Mouse (Mus musculus): ENCODE measurements at regions not wholly inside any gene's neighbourhood (a gene's known extent, or its start where the extent isn't known, plus 50 kb on each side); places are given as distances from the start of the nearest gene placed in this dataset.
A peak's percentile ranks its signal among the peaks of the same experiment; 100 is the strongest.

- ChIA-PET POLR2A (no interaction called here), CTCF (no interaction called here)
- no peak for TF ChIP-seq CTCF (IDR thresholded peaks at IDR 0.05)
- ATAC-seq: no peak
- no peak for DNase-seq (ENCODE audit: low read depth, low spot score)
- H3K27me3 ChIP-seq: no peaks in the 10 kb centered on the region
- in situ Hi-C loops (cut with MboI; ENCODE audit: low pct_unique_long_range_greater_than_20kb): no loop called here
Observed at GRCm38 (mm10) chr17:52031079-52031478, 198.0 kb upstream of the Satb1 start.

- no peaks in the 10 kb centered on the region for H3K27me3 ChIP-seq
- in situ Hi-C loops (cut with MboI; ENCODE audit: low pct_unique_long_range_greater_than_20kb): no loop called here
- ChIA-PET POLR2A (no interaction called here), CTCF (no interaction called here)
- no peak for TF ChIP-seq CTCF (IDR thresholded peaks at IDR 0.05)
- DNase-seq (ENCODE audit: low read depth, low spot score) (no peak), ATAC-seq (no peak)
Observed at GRCm38 (mm10) chr17:51986920-51987319, 153.8 kb upstream of the Satb1 start.

- ChIA-PET CTCF (no interaction called here), POLR2A (no interaction called here)
- no peak for DNase-seq (ENCODE audit: low read depth, low spot score)
- H3K27me3 ChIP-seq: no peaks in the 10 kb centered on the region
- in situ Hi-C loops (cut with MboI; ENCODE audit: low pct_unique_long_range_greater_than_20kb): no loop called here
- TF ChIP-seq CTCF (IDR thresholded peaks at IDR 0.05): no peak
- ATAC-seq: no peak
Observed at GRCm38 (mm10) chr17:51986212-51986611, 153.1 kb upstream of the Satb1 start.

- in situ Hi-C loops (cut with MboI; ENCODE audit: low pct_unique_long_range_greater_than_20kb): no loop called here
- ATAC-seq: no peak
- DNase-seq (ENCODE audit: low read depth, low spot score): no peak
- POLR2A ChIA-PET: no interaction called here
- TF ChIP-seq CTCF (IDR thresholded peaks at IDR 0.05): no peak
- CTCF ChIA-PET: no interaction called here
- H3K27me3 ChIP-seq: peaks cover 3% of the 10 kb centered on the region
Observed at GRCm38 (mm10) chr17:51979126-51979525, 146.0 kb upstream of the Satb1 start.

GRCm38 (mm10) chr17:51971444-51971843 lies 138.4 kb upstream of the Satb1 start:
- in situ Hi-C loops (cut with MboI; ENCODE audit: low pct_unique_long_range_greater_than_20kb): no loop called here
- CTCF ChIA-PET: interaction anchor here (2.8 kb wide), 1 partner anchor 9 kb away, joined by 7 read pairs; no protein-coding TSS in a partner anchor
- DNase-seq (ENCODE audit: low read depth, low spot score) (no peak), ATAC-seq (no peak)
- POLR2A ChIA-PET: no interaction called here
- TF ChIP-seq CTCF (IDR thresholded peaks at IDR 0.05): peak; percentile 39
- H3K27me3 ChIP-seq: peaks cover under 1% of the 10 kb centered on the region

- ChIA-PET CTCF (no interaction called here), POLR2A (no interaction called here)
- DNase-seq (ENCODE audit: low read depth, low spot score) (no peak), ATAC-seq (no peak)
- no peaks in the 10 kb centered on the region for H3K27me3 ChIP-seq
- in situ Hi-C loops (cut with MboI; ENCODE audit: low pct_unique_long_range_greater_than_20kb): no loop called here
- no peak for TF ChIP-seq CTCF (IDR thresholded peaks at IDR 0.05)
Observed at GRCm38 (mm10) chr17:51966573-51967284, 133.6 kb upstream of the Satb1 start.

- no peak for ATAC-seq
Observed at GRCm38 (mm10) chr17:51962529-51963110, 129.5 kb upstream of the Satb1 start.

GRCm38 (mm10) chr17:51961337-51961736 lies 128.2 kb upstream of the Satb1 start:
- in situ Hi-C loops (cut with MboI; ENCODE audit: low pct_unique_long_range_greater_than_20kb): no loop called here
- POLR2A ChIA-PET: no interaction called here
- H3K27me3 ChIP-seq: peaks cover 7% of the 10 kb centered on the region
- no peak for TF ChIP-seq CTCF (IDR thresholded peaks at IDR 0.05)
- DNase-seq (ENCODE audit: low read depth, low spot score) (no peak), ATAC-seq (no peak)
- CTCF ChIA-PET: no interaction called here

More at GRCm38 (mm10) chr17:51962529-51963110, 129.5 kb upstream of the Satb1 start:
- POLR2A ChIA-PET: no interaction called here
- CTCF ChIA-PET: no interaction called here
- no peak for DNase-seq (ENCODE audit: low read depth, low spot score)
- H3K27me3 ChIP-seq: peaks cover 7% of the 10 kb centered on the region
- TF ChIP-seq CTCF (IDR thresholded peaks at IDR 0.05): no peak
- in situ Hi-C loops (cut with MboI; ENCODE audit: low pct_unique_long_range_greater_than_20kb): no loop called here

- in situ Hi-C loops (cut with MboI; ENCODE audit: low pct_unique_long_range_greater_than_20kb): no loop called here
- DNase-seq (ENCODE audit: low read depth, low spot score) (no peak), ATAC-seq (no peak)
- no peak for TF ChIP-seq CTCF (IDR thresholded peaks at IDR 0.05)
- ChIA-PET POLR2A (no interaction called here), CTCF (no interaction called here)
- H3K27me3 ChIP-seq: peaks cover 6% of the 10 kb centered on the region
Observed at GRCm38 (mm10) chr17:51956275-51956674, 123.2 kb upstream of the Satb1 start.

- no peaks in the 10 kb centered on the region for H3K27me3 ChIP-seq
- CTCF ChIA-PET: no interaction called here
- DNase-seq (ENCODE audit: low read depth, low spot score): no peak
- in situ Hi-C loops (cut with MboI; ENCODE audit: low pct_unique_long_range_greater_than_20kb): no loop called here
- no peak for ATAC-seq
- no peak for TF ChIP-seq CTCF (IDR thresholded peaks at IDR 0.05)
- POLR2A ChIA-PET: no interaction called here
Observed at GRCm38 (mm10) chr17:51937707-51938106, 104.6 kb upstream of the Satb1 start.

- CTCF ChIA-PET: no interaction called here
- TF ChIP-seq CTCF (IDR thresholded peaks at IDR 0.05): no peak
- DNase-seq (ENCODE audit: low read depth, low spot score) (no peak), ATAC-seq (no peak)
- H3K27me3 ChIP-seq: no peaks in the 10 kb centered on the region
- POLR2A ChIA-PET: no interaction called here
- in situ Hi-C loops (cut with MboI; ENCODE audit: low pct_unique_long_range_greater_than_20kb): no loop called here
Observed at GRCm38 (mm10) chr17:51936071-51936470, 103.0 kb upstream of the Satb1 start.

- ATAC-seq: no peak
- TF ChIP-seq CTCF (IDR thresholded peaks at IDR 0.05): no peak
- no peaks in the 10 kb centered on the region for H3K27me3 ChIP-seq
- in situ Hi-C loops (cut with MboI; ENCODE audit: low pct_unique_long_range_greater_than_20kb): no loop called here
- no peak for DNase-seq (ENCODE audit: low read depth, low spot score)
- ChIA-PET CTCF (no interaction called here), POLR2A (no interaction called here)
Observed at GRCm38 (mm10) chr17:51926392-51926791, 93.3 kb upstream of the Satb1 start.
